Mouse (Mus musculus) inflammation-experienced regulatory T-cells, adult 16 weeks (primary cell): Measurements from ENCODE around the gene Isg15. TPM values are rescaled to one million over a fixed set of nuclear protein-coding genes. Genes with fewer than 3 reads are reported as not detected.

Experiments
- polyA plus RNA-seq: library from polyadenylated mRNA; unstranded; fragments of 100-300 nt; shearing (Covaris generic); gene quantifications from one replicate; pipeline ENCODE4 v1.2.1, GENCODE M21; 2017

The Isg15 gene
- 44.2 TPM for polyA plus RNA-seq

DNA sequence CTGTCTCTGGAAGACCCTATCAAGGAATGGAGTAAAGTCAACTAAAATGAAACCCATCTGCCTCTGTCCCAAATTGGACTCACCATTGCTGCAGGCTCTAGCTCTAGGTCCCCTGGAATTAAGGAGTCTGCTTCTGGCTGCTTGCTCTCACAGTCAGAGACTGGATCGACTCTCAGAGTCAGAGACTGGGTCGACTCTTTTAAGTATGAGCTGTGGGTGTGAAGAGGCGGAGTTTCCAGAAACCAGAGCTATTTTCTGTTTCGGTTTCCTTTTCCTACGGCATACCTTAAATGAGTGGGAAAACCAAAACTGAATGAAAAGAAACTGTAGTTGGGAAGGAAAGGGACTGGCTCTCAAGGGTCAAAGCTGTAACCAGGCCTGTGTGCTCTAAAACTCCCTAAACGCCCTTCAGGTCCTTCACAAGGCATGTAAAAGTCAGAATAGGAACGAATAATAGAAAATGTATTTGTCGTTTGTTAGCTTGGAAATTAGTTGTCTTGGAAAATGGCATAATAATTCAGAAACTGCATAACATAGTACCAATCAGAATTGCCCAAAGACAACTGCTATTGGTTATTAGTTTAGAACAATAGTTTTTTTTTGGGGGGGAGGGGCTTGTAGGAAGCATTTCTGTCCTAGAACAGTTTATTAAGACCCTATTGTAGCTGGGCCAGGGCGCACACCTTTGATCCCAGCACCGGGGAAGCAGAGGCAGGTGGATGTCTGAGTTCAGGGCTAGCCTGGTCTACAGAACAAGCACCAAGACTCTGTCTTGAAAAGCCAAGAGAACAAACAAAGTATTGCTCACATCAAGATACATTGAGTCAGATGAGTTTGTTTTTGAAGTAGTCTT, at the start of gene Isg15:
TSS of gene Isg15 (minus strand) at position 196 of the 853 bp plus-strand sequence.

GRCm38 (mm10) chr4:156235808-156236533, 35.4 kb upstream of the Isg15 start, which contains the start of gene Noc2l:
Gene Noc2l (plus strand): TSS chr4:156236010.

DNA sequence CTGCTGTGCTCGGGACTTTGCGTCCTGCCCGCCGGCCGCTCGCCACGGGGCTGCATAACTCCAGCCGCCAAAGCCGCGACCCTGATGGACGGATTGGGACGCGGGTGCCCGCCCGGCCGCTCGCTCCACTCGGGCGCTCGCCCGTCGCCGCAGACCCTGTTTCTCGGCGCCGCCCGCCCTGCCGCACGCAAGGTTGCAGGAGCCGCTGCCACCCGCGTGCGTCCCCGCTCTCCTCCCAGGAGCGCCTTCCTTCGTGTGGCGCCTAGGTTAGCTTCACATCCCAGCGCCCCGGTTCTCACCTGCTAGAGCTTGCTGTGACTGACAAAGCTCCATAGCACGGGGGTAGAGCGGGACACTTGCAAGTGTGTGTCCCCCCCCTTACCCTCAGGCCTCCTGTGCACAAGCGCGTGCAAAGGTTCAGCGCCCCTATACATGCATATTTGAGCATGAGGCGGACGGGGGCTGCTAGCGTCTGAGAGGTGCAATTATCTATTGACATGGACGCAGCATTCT, 34.1 kb upstream of the Isg15 start, which contains the start of gene Plekhn1:
TSS of gene Plekhn1 (minus strand) at position 157 of the 513 bp plus-strand sequence.

GRCm38 (mm10) chr4:156215649-156216048, 15.0 kb upstream of the Isg15 start, which contains the start of gene Perm1:
Gene Perm1 (plus strand): TSS chr4:156215868.

GRCm38 (mm10) chr4:156203001-156203412, 2.4 kb upstream of the Isg15 start, which contains the start of gene AW011738:
Gene AW011738 (plus strand): TSS chr4:156203304.

GRCm38 (mm10) chr4:156197131-156197828, 3.3 kb downstream of the Isg15 start, which contains the start of gene Agrn:
Gene Agrn (minus strand): TSS chr4:156197488.

Other genes with a start within 250 kb of the Isg15 start
- 15.3 TPM for gene C1qtnf12, start 238.5 kb downstream of the Isg15 start, polyA plus RNA-seq
- 1.6 TPM for gene B3galt6, start 208.2 kb downstream of the Isg15 start, polyA plus RNA-seq
- gene Sdf4, start 207.9 kb downstream of the Isg15 start, polyA plus RNA-seq: 605 TPM
- 1,006 TPM for gene Tnfrsf4, start 187.0 kb downstream of the Isg15 start, polyA plus RNA-seq
- 795 TPM for gene Tnfrsf18, start 174.7 kb downstream of the Isg15 start, polyA plus RNA-seq
- gene Ttll10, start 141.4 kb downstream of the Isg15 start, polyA plus RNA-seq: 0.26 TPM
- gene 9430015G10Rik, start 90.8 kb downstream of the Isg15 start, polyA plus RNA-seq: 46.9 TPM
- 0.20 TPM for gene Rnf223, start 70.3 kb downstream of the Isg15 start, polyA plus RNA-seq
- gene Agrn, start 3.3 kb downstream of the Isg15 start, polyA plus RNA-seq: 2.0 TPM
- gene AW011738, start 2.5 kb upstream of the Isg15 start, polyA plus RNA-seq: 31.8 TPM
- gene Perm1, start 15.1 kb upstream of the Isg15 start, polyA plus RNA-seq: 2.2 TPM
- gene Plekhn1, start 34.0 kb upstream of the Isg15 start, polyA plus RNA-seq: 8.3 TPM
- gene Noc2l, start 35.2 kb upstream of the Isg15 start, polyA plus RNA-seq: 21.2 TPM
- gene Samd11, start 54.8 kb upstream of the Isg15 start, polyA plus RNA-seq: 5.8 TPM
- gene Vmn2r-ps159, start 130.3 kb upstream of the Isg15 start, polyA plus RNA-seq: not detected